Mouse (Mus musculus) lung, embryonic 16.5 days (tissue): ENCODE measurements at regions not wholly inside any gene's neighbourhood (a gene's known extent, or its start where the extent isn't known, plus 50 kb on each side); places are given as distances from the start of the nearest gene placed in this dataset.

Experiments
- ATAC-seq: fragments of 200-750 bp; cut with Nextera tagmentation; 2 replicates; pipeline ENCODE4 v1.8.0; 2017; ENCODE audit warnings: low read depth, mild to moderate bottlenecking, moderate library complexity
- H3K27ac ChIP-seq: fragments of 300-500 bp; sonication (generic); 2 replicates; pipeline ENCODE4 v1.5.1; 2014; ENCODE audit warnings: mild to moderate bottlenecking, control low read depth, low read length
- H3K27me3 ChIP-seq: fragments of 300-500 bp; sonication (generic); 2 replicates; pipeline ENCODE4 v1.6.1; 2014; ENCODE audit warnings: low read depth, low read length, mixed read lengths; ENCODE audit not compliant: control insufficient read depth, insufficient read depth
- H3K36me3 ChIP-seq: fragments of 300-500 bp; sonication (generic); 2 replicates; pipeline ENCODE4 v1.6.1; 2014; ENCODE audit warnings: low read length; ENCODE audit not compliant: control insufficient read depth, insufficient read depth
- H3K4me1 ChIP-seq: fragments of 300-500 bp; sonication (generic); replicated peaks from 2 replicates; pipeline ENCODE4 v1.6.1; 2014; ENCODE audit warnings: low read length, mixed read lengths; ENCODE audit not compliant: control insufficient read depth, insufficient read depth
- H3K4me2 ChIP-seq: fragments of 300-500 bp; sonication (generic); 2 replicates; pipeline ENCODE4 v1.6.1; 2014; ENCODE audit warnings: low read depth, low read length, control low read depth
- H3K4me3 ChIP-seq: fragments of 300-500 bp; sonication (generic); 2 replicates; pipeline ENCODE4 v1.5.1; 2014; ENCODE audit warnings: mild to moderate bottlenecking, low read length, control low read depth
- H3K9ac ChIP-seq: fragments of 300-500 bp; sonication (generic); 2 replicates; pipeline ENCODE4 v1.6.1; 2014; ENCODE audit warnings: low read length, control low read depth
- H3K9me3 ChIP-seq: fragments of 300-500 bp; sonication (generic); 2 replicates; pipeline ENCODE4 v1.6.1; 2016; ENCODE audit warnings: low read length; ENCODE audit not compliant: control insufficient read depth
- WGBS: fragments of 180-500 bp; shearing (Covaris S2); extraction: QIAGEN DNeasy Blood & Tissue Kit; methylation state at CpG from one replicate; pipeline ENCODE4 v1.1.7; 2014; 5-methylcytosine and 5-hydroxymethylcytosine counted together

GRCm38 (mm10) chr13:42617844-42618243 lies 62.6 kb upstream of the Phactr1 start:
- Histone ChIP-seq H3K27ac (no peak overlapping the region), H3K27me3 (no peaks in the 10 kb centered on the region), H3K4me1 (peaks cover 4% of the 10 kb centered on the region; the same call in 1 of the 2 replicates), H3K36me3 (no peaks in the 10 kb centered on the region), H3K4me2 (no peak overlapping the region), H3K9me3 (no peaks in the 10 kb centered on the region), H3K4me3 (no peak overlapping the region), H3K9ac (no peak overlapping the region)
- no peak for ATAC-seq
- 27% methylated on average over 4 of the region's 4 CpGs for WGBS

DNA sequence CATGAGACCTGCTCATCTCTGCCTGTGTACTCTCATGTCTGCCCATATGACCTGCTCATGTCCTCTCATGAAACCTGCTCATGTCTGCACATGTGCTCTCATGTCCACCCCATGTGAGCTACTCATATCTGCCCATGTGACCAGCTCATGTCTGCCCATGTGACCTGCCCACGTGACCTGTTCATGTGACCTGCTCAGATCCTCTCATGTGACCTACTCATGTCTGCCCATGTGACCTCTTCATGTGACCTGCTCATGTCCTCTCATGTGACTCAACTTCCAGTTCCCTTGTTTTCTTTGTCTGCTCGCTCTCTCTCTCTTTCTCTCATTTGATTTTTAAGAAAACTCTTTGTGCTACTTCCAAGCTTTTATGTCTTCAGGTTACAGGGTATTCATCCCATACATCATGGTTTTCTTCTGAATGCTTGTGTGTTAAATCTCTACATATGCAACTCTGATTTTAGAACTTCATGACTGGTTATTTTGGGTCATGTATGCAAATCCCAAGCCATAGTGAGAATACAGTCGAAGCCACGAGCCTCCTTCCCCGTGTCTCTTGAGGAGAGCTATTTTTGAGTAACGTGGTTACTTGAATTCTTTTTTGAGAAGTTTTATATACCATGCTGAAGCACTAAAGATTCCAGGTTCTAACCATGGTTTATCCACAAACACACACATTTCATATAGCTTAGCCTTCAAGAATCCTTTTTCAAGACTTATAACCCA lies 60.7 kb upstream of the Phactr1 start:
- no peak overlapping the region for H3K9ac ChIP-seq
- no peaks in the 10 kb centered on the region for H3K9me3 ChIP-seq
- no peak overlapping the region for H3K4me2 ChIP-seq
- no peak overlapping the region for H3K27ac ChIP-seq
- H3K4me1 ChIP-seq: peaks cover 4% of the 10 kb centered on the region; the same call in 1 of the 2 replicates
- no peak for ATAC-seq
- no peaks in the 10 kb centered on the region for H3K36me3 ChIP-seq
- 92% methylated on average over 6 of the region's 6 CpGs for WGBS
- H3K27me3 ChIP-seq: no peaks in the 10 kb centered on the region
- H3K4me3 ChIP-seq: no peak overlapping the region

GRCm38 (mm10) chr13:42623491-42623890 lies 56.9 kb upstream of the Phactr1 start:
- Histone ChIP-seq H3K4me2 (no peak overlapping the region), H3K9me3 (no peaks in the 10 kb centered on the region), H3K27me3 (no peaks in the 10 kb centered on the region), H3K9ac (no peak overlapping the region), H3K36me3 (no peaks in the 10 kb centered on the region), H3K27ac (no peak overlapping the region), H3K4me1 (no peaks in the 10 kb centered on the region), H3K4me3 (no peak overlapping the region)
- 42% methylated on average over 5 of the region's 5 CpGs for WGBS
- ATAC-seq: no peak
